Mouse (Mus musculus) CH12.LX (cell line): Measurements from ENCODE around the gene Ccnk.

Source experiments
- CTCF ChIP-seq, 2 experiments: IDR thresholded peaks in 1 of 2; conservative IDR thresholded peaks in 1 of 2; 2 replicates each; pipeline ENCODE4 v1.5.1; 2011 to 2012; ENCODE audit warnings: low read depth in 2 of 2, low read length in 2 of 2, improper control_type of control experiment in 1 of 2, inconsistent platforms in 1 of 2, mild to moderate bottlenecking in 1 of 2, moderate library complexity in 1 of 2
- EP300 ChIP-seq: IDR thresholded peaks from 2 replicates; pipeline ENCODE4 v1.6.1; 2011; ENCODE audit warnings: low read length, improper control_type of control experiment
- HCFC1 ChIP-seq: IDR thresholded peaks from 2 replicates; pipeline ENCODE4 v1.6.1; 2012; ENCODE audit warnings: low read depth, mild to moderate bottlenecking, inconsistent platforms, low read length, improper control_type of control experiment
- IRF4 ChIP-seq: IDR thresholded peaks from 2 replicates; pipeline ENCODE4 v1.6.1; 2014; ENCODE audit warnings: low read depth, mild to moderate bottlenecking, inconsistent platforms, low read length, improper control_type of control experiment
- KAT2A ChIP-seq: IDR thresholded peaks from 2 replicates; pipeline ENCODE4 v1.6.1; 2012; ENCODE audit warnings: low read length, improper control_type of control experiment, inconsistent platforms; ENCODE audit not compliant: insufficient replicate concordance
- POLR2AphosphoS2 ChIP-seq: IDR thresholded peaks from 2 replicates; pipeline ENCODE4 v1.6.1; 2011; ENCODE audit warnings: low read depth, low read length, improper control_type of control experiment
- RAD21 ChIP-seq: IDR thresholded peaks from 2 replicates; pipeline ENCODE4 v1.6.1; 2011; ENCODE audit warnings: low read depth, mild to moderate bottlenecking, low read length, improper control_type of control experiment, moderate library complexity

GRCm38 (mm10) chr12:108242243-108242745 lies 62.9 kb downstream of the Ccnk start:
- TF ChIP-seq HCFC1 = no peak
- no peak for TF ChIP-seq KAT2A
- TF ChIP-seq EP300 = no peak
- TF ChIP-seq CTCF (conservative IDR thresholded peaks at IDR 0.05 in 1 of 2, IDR thresholded peaks at IDR 0.05 in 1 of 2; ENCODE audit: low read depth in 2 of 2, low read length in 2 of 2) = no peak
- TF ChIP-seq POLR2AphosphoS2 = no peak
- TF ChIP-seq RAD21 = no peak
- TF ChIP-seq IRF4 = no peak
